Mouse (Mus musculus) heart, adult 2 months (tissue): ENCODE data around the gene Wnt5b. TPM values are rescaled to one million over a fixed set of nuclear protein-coding genes. Genes with fewer than 3 reads are reported as not detected.

ENCODE experiments used
- DNase-seq, 2 experiments: peaks; one replicate each; pipeline ENCODE4 v3.0.0; 2021
- H3K27ac ChIP-seq: fragments of 200-600 bp; 2 replicates; pipeline ENCODE4 v1.8.1; 2022
- H3K27me3 ChIP-seq: fragments of 200-500 bp; 2 replicates; pipeline ENCODE4 v1.6.1; 2012; ENCODE audit warnings: mild to moderate bottlenecking, low read length, inconsistent platforms, mixed read lengths; ENCODE audit not compliant: control insufficient read depth, insufficient read depth
- H3K36me3 ChIP-seq: fragments of 200-500 bp; 2 replicates; pipeline ENCODE4 v1.6.1; 2012; ENCODE audit warnings: low read length, inconsistent platforms; ENCODE audit not compliant: control insufficient read depth, insufficient read depth
- H3K4me1 ChIP-seq: fragments of 200-500 bp; 2 replicates; pipeline ENCODE4 v1.6.1; 2011; ENCODE audit warnings: low read length; ENCODE audit not compliant: control insufficient read depth, insufficient read depth
- H3K4me3 ChIP-seq: fragments of 200-600 bp; 2 replicates; pipeline ENCODE4 v1.8.1; 2022
- H3K79me2 ChIP-seq: fragments of 200-500 bp; replicated peaks from 2 replicates; pipeline ENCODE4 v1.6.1; 2012; ENCODE audit warnings: mild to moderate bottlenecking, inconsistent platforms, low read length, moderate library complexity, mixed read lengths; ENCODE audit not compliant: control insufficient read depth, insufficient read depth
- H3K9ac ChIP-seq: fragments of 200-500 bp; 2 replicates; pipeline ENCODE4 v1.6.1; 2012; ENCODE audit warnings: low read depth, mild to moderate bottlenecking, control low read depth, inconsistent platforms, low read length, mixed read lengths
- CTCF ChIP-seq: fragments of 200-600 bp; IDR thresholded peaks from 2 replicates; pipeline ENCODE4 v1.8.1; 2022; ENCODE audit warnings: antibody characterized with exemption, mild to moderate bottlenecking, moderate library complexity
- EP300 ChIP-seq: fragments of 200-500 bp; IDR thresholded peaks from 2 replicates; pipeline ENCODE4 v1.6.1; 2011; ENCODE audit warnings: low read depth, low read length, control low read depth; ENCODE audit not compliant: insufficient read depth
- POLR2A ChIP-seq: fragments of 200-500 bp; IDR thresholded peaks from 2 replicates; pipeline ENCODE4 v1.6.1; 2011; ENCODE audit warnings: mild to moderate bottlenecking, low read depth, low read length, control low read depth; ENCODE audit not compliant: insufficient read depth
- WGBS: fragments of 180-500 bp; shearing (Covaris S2); methylation state at CpG from one replicate; pipeline ENCODE4 v1.1.7; 2018; 5-methylcytosine and 5-hydroxymethylcytosine counted together
- intact Hi-C: fragments of 180-260 bp; cut with DNase I; formaldehyde crosslinking; loops from one replicate; pipeline ENCODE4 v1.15.1; 2025
- polyA plus RNA-seq: library from polyadenylated mRNA; depleted of rRNA; stranded (reverse); fragments of >200 nt; gene quantifications from 2 replicates; pipeline ENCODE4 v1.2.3, GENCODE M21; 2012
- total RNA-seq, 2 experiments: library from RNA; stranded (reverse); gene quantifications; 2 replicates each; pipeline ENCODE4 v1.2.3; 2021

Gene Wnt5b
- total and polyA plus RNA-seq, 3 experiments: 2.4 to 3.0 (median 2.9) TPM

DNA sequence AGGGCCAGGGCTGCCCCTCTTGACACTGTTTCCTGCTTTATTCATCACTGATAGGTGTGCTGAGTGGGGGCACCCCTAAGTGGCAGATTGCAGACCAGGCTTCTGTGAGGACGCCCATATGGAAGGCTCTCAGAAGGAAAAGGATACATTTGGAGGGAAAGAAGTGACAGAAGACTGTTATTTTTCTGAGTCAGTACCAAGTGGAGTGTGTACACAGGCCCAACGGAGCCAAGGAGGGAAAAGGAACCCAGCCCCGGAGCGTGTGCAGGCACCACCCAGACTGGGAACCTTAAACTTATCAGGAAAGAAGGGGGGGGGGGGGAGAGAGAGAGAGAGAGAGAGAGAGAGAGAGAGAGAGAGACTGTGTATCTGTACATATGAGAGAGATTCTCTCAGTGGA, 131.6 kb downstream of the Wnt5b start:
- Histone ChIP-seq H3K27ac (no peak overlapping the region), H3K4me3 (no peak overlapping the region), H3K36me3 (peaks cover 9% of the 10 kb centered on the region), H3K9ac (no peak overlapping the region), H3K4me1 (peaks cover 13% of the 10 kb centered on the region), H3K79me2 (peaks cover 1% of the 10 kb centered on the region; the same call in 1 of the 2 replicates), H3K27me3 (no peaks in the 10 kb centered on the region)
- intact Hi-C loops: no loop called here
- 59% methylated on average over 4 of the region's 4 CpGs for WGBS
- no peak for DNase-seq
- TF ChIP-seq EP300: no peak
- no peak for TF ChIP-seq CTCF
- no peak for TF ChIP-seq POLR2A

DNA sequence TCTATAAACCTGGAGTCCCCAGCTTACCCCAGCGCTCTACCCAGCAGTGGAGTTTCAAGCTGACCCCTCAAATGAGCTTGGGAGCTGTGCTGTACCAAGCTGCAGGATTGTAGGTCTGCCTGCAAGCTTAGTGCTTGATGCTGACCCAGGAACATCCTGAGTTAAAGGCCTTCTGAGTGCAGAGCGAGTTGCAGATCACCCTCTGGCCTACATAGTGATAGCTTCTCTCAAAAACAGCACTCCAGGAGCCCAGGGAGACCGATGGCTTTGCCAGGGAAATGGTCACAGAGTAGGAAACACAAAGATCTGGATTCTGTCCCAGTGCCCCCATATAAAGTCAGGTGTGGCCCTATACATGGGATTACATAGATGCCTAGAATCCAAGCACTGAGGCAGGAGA, 132.6 kb downstream of the Wnt5b start:
- Histone ChIP-seq H3K4me3 (no peak overlapping the region), H3K36me3 (peaks cover 9% of the 10 kb centered on the region), H3K27ac (no peak overlapping the region), H3K79me2 (0 out of 2 replicates have a peak, but pooled peaks cover 1% of the 10 kb centered on the region), H3K9ac (no peak overlapping the region), H3K4me1 (peaks cover 13% of the 10 kb centered on the region), H3K27me3 (no peaks in the 10 kb centered on the region)
- DNase-seq: no peak
- 74% methylated on average over 3 of the region's 3 CpGs for WGBS
- intact Hi-C loops: no loop called here
- no peak for TF ChIP-seq EP300
- no peak for TF ChIP-seq CTCF
- no peak for TF ChIP-seq POLR2A

DNA sequence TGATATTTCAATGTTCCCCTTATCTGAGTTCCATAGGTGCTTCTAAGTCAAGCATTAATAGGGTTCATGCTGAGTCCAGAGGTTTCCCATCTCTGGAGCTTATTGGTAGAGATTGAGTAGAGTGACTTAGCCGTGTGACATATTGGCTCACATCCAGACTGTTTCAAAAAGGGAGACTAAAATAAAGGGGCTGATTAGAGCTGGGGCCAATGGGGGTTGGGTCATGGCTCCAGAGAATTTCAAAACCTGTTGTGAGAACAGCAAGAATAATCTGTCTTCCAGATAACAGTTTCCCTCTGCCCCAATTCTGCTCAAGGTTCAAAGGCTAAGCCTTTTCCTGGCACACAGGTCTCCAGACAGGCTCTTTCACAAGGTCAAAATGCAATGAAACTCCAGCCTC, 134.4 kb downstream of the Wnt5b start:
- H3K27me3 ChIP-seq: no peaks in the 10 kb centered on the region
- peaks cover 11% of the 10 kb centered on the region for H3K4me1 ChIP-seq
- no peak for TF ChIP-seq EP300
- TF ChIP-seq POLR2A: no peak
- TF ChIP-seq CTCF: no peak
- H3K4me3 ChIP-seq: no peak overlapping the region
- H3K27ac ChIP-seq: no peak overlapping the region
- no peak for DNase-seq
- H3K79me2 ChIP-seq: 0 out of 2 replicates have a peak, but pooled peaks cover 1% of the 10 kb centered on the region
- no peak overlapping the region for H3K9ac ChIP-seq
- WGBS: 8% methylated on average over 1 of the region's 1 CpGs
- intact Hi-C loops: no loop called here
- H3K36me3 ChIP-seq: peaks cover 9% of the 10 kb centered on the region

DNA sequence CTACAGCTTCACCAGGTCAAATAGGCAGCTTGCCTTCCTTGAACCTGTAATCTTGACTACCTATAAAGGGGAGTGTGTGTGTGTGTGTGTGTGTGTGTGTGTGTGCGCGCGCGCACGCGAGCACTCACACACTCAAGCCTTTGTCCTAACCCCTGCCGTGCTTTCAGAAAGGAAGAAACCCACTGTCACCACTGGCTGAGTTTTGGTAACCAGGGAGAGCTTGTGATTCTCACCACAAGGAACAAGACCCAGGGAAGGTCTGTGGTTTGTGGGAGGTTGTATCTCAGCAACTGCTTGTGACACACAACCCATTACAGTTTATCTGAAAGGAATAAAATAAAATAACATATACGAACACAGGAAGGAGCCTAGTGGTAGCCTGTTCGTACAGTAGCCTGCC, 135.6 kb downstream of the Wnt5b start:
- no peak for TF ChIP-seq POLR2A
- no peak for TF ChIP-seq EP300
- no peak for TF ChIP-seq CTCF
- no peak overlapping the region for H3K9ac ChIP-seq
- no peak for DNase-seq
- 83% methylated on average over 9 of the region's 9 CpGs for WGBS
- H3K36me3 ChIP-seq: peaks cover 9% of the 10 kb centered on the region
- 0 out of 2 replicates have a peak, but pooled peaks cover 1% of the 10 kb centered on the region for H3K79me2 ChIP-seq
- intact Hi-C loops: no loop called here
- peaks cover 10% of the 10 kb centered on the region for H3K4me1 ChIP-seq
- no peak overlapping the region for H3K4me3 ChIP-seq
- H3K27me3 ChIP-seq: no peaks in the 10 kb centered on the region
- H3K27ac ChIP-seq: no peak overlapping the region

DNA sequence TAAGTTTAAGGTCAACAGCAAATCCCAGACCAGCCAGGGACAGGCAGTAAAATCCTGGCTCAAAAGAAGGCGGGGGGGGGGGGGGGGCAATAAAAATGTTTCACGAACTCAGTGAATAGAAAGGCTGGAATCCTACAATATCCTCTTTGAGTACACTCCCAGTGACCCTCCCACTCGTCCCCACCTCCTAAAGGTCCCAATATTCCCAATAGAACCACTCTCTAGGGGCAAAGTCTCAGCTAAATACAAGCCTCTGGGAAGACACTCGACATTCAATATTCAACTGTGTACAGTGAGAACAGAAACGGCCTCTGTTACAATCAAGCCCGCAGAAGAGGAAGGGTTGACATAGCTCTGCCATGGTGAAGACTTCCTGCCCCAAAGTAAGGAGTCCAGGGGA, 136.3 kb downstream of the Wnt5b start:
- DNase-seq: no peak
- no peak for TF ChIP-seq EP300
- no peak for TF ChIP-seq POLR2A
- no peak for TF ChIP-seq CTCF
- H3K27me3 ChIP-seq: no peaks in the 10 kb centered on the region
- no peak overlapping the region for H3K4me3 ChIP-seq
- peaks cover 1% of the 10 kb centered on the region; the same call in 1 of the 2 replicates for H3K79me2 ChIP-seq
- intact Hi-C loops: no loop called here
- peaks cover 9% of the 10 kb centered on the region for H3K36me3 ChIP-seq
- WGBS: 52% methylated on average over 6 of the region's 6 CpGs
- peaks cover 10% of the 10 kb centered on the region for H3K4me1 ChIP-seq
- H3K9ac ChIP-seq: no peak overlapping the region
- no peak overlapping the region for H3K27ac ChIP-seq

DNA sequence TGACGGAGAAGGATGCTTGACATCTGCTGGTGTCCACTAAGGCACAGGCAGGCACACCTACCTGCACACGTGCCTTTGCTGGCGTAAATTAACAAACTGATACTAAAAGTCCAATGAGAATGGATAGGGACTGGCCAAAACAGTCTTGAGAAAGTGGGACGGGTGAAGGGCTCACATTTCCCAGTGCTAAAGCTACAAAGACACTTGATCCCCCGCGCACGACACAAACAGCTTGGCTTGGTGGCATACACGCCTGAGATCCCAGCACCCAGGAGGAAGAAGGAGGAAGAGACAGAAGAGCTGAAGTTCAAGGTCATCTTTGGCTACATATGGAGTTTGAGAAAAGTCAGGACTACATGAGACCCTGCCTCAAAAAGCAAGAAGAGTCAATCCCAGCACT, 137.6 kb downstream of the Wnt5b start:
- TF ChIP-seq CTCF (no peak), EP300 (no peak), POLR2A (no peak)
- H3K4me3 ChIP-seq: no peak overlapping the region
- no peak overlapping the region for H3K27ac ChIP-seq
- no peak for DNase-seq
- intact Hi-C loops: no loop called here
- peaks cover 10% of the 10 kb centered on the region for H3K4me1 ChIP-seq
- no peak overlapping the region for H3K9ac ChIP-seq
- no peaks in the 10 kb centered on the region for H3K27me3 ChIP-seq
- peaks cover 9% of the 10 kb centered on the region for H3K36me3 ChIP-seq
- no peaks in the 10 kb centered on the region; the same call in 1 of the 2 replicates for H3K79me2 ChIP-seq
- 95% methylated on average over 8 of the region's 8 CpGs for WGBS
